Mouse (Mus musculus) kidney, adult 8-10 months (tissue): Measurements from ENCODE around the gene Bhlhb9.

Experiments used
- DNase-seq, 2 experiments: peaks; one replicate each; pipeline ENCODE4 v3.0.0; 2022

The Bhlhb9 gene

GRCm38 (mm10) chrX:135917116-135917515 lies 119.7 kb downstream of the Bhlhb9 start:
- no peak for DNase-seq

- no peak for DNase-seq
These were observed 124.8 kb downstream of the Bhlhb9 start for GRCm38 (mm10) chrX:135922162-135922561.

DNA sequence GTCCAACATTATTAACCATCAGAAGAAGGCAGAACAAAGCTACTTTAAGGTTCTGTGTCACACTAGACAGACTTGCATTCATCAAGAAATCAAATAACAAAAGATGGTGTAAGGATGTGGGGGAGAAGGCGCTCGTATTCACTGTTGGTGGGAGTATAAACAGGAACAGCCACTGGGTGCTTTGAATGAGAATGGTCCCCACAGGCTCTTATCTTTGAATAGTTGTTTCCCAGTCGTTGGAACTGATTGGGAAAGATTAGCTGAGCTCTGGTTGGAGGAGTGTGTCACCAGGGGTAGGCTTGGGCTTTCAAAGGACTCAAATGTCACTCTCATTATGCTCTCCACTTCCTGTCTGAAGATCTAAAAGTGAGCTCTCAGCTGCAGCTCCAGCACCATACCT lies 128.5 kb downstream of the Bhlhb9 start:
- no peak for DNase-seq

GRCm38 (mm10) chrX:135928588-135928987 lies 131.2 kb downstream of the Bhlhb9 start:
- no peak for DNase-seq

DNA sequence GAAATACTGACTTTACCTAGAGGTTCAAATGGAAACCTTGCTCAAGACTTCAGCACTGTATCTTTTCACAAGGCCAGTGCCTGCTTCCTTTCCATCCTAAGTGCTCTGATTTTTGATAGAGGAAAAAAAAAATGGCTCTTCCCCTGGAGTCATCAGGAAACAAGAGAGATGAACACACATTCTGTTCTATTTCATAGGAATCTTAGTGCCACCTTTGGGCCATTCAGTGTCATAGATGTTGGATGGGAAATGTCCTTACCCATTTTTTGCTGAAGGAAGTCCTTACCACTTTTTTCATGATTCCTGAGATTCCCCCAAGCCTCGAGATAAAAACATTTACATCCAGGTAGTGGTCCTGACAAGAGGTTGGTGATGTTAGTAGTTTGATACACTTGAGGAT lies 139.1 kb downstream of the Bhlhb9 start:
- no peak for DNase-seq
